ENCODE assay signal across 8 mouse cellular contexts in the genomic region with DNA sequence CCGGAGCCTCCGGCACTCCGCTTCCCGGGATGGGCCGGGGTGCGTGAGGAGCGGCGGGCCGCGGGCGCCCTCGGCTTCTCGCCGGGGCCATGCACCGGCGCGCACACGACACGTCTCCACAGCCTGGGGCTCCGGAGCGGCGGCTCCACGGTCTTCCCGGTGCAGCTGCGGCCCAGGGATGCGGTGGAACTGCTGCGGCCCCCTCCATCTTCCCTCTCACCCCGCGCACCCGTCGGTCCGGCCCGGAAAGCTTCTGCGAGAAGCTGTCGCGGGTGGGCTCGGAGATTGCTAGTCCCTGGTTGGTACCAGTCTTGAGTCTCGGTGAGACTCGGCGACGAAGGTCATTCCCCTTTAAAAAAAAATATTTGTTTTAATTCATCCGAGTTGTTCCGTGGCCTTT. TPM values are rescaled to one million over a fixed set of nuclear protein-coding genes. Genes with fewer than 3 reads are reported as not detected.
A peak's percentile ranks its signal among the peaks of the same experiment; 100 is the strongest.
DNase-seq lines count a peak whose midpoint lies in the region; ATAC-seq and TF ChIP-seq lines count a peak whose summit lies in the region.

No protein-coding gene starts in this region.

- no peak for TF ChIP-seq POLR2A in testis, adult 2 months (IDR thresholded peaks at IDR 0.05; ENCODE audit: control insufficient read depth, low read depth, low read length)
- no peak for TF ChIP-seq POLR2A in myocyte (IDR thresholded peaks at IDR 0.05; ENCODE audit: insufficient read length, low read depth)

- peak overlapping the region; percentile 63; the same call in 1 of the 2 replicates for H3K27ac ChIP-seq in testis, adult 2 months (ENCODE audit: control insufficient read depth, insufficient read depth, low read depth, low read length)
- peak overlapping the region; percentile 99 for H3K27ac ChIP-seq in intestine, postnatal 0 days (ENCODE audit: low read depth, low read length)

- peak; percentile 11 for ATAC-seq in intestine, postnatal 0 days

- H3ac ChIP-seq in myocyte (ENCODE audit: control insufficient read depth, insufficient read length): peak overlapping the region; percentile 86

- H3K4me2 ChIP-seq in intestine, postnatal 0 days (replicated peaks; ENCODE audit: low read depth): peak overlapping the region; percentile 78
- H3K4me2 ChIP-seq in myocyte (ENCODE audit: low read depth): peak overlapping the region; percentile 81

- DNase-seq in frontal cortex, postnatal 36 days (ENCODE audit: low spot score in 2 of 2): peak; percentile 36 to 43
- no peak for DNase-seq in frontal cortex, postnatal 25 days (ENCODE audit: low spot score in 2 of 2)
- no peak for DNase-seq in testis, postnatal 14 days (ENCODE audit: low spot score)
- no peak for DNase-seq in adrenal gland, adult 18-20 months (ENCODE audit: low spot score in 2 of 2)
- DNase-seq in urinary bladder, postnatal 36 days (ENCODE audit: low spot score in 2 of 2): no peak

- H3K36me3 ChIP-seq in testis, adult 2 months (ENCODE audit: control insufficient read depth, insufficient read depth, low read length): no peaks in the 10 kb centered on the region
- no peaks in the 10 kb centered on the region for H3K36me3 ChIP-seq in intestine, postnatal 0 days (ENCODE audit: control insufficient read depth, insufficient read depth)
- H3K36me3 ChIP-seq in myocyte (ENCODE audit: control insufficient read depth, insufficient read depth): no peaks in the 10 kb centered on the region

- H3K4me3 ChIP-seq in testis, adult 2 months (ENCODE audit: control insufficient read depth, low read depth, low read length): peak overlapping the region; percentile 95
- peak overlapping the region; percentile 94 for H3K4me3 ChIP-seq in intestine, postnatal 0 days (ENCODE audit: low read depth, low read length)
- peak overlapping the region; percentile 52 for H3K4me3 ChIP-seq in myocyte

- H3K4me1 ChIP-seq in testis, adult 2 months (ENCODE audit: control insufficient read depth, insufficient read depth, low read length): peaks cover 8% of the 10 kb centered on the region
- peaks cover 11% of the 10 kb centered on the region; the same call in 1 of the 2 replicates for H3K4me1 ChIP-seq in intestine, postnatal 0 days (replicated peaks; ENCODE audit: control insufficient read depth, insufficient read depth, low read length)

- no peaks in the 10 kb centered on the region for H3K9me3 ChIP-seq in intestine, postnatal 0 days (ENCODE audit: control insufficient read depth)

- no peak for TF ChIP-seq CTCF in testis, adult 2 months (IDR thresholded peaks at IDR 0.05; ENCODE audit: control insufficient read depth, insufficient read depth, insufficient replicate concordance, low read depth, low read length)
- TF ChIP-seq CTCF in intestine, postnatal 0 days (IDR thresholded peaks at IDR 0.05; ENCODE audit: low read depth): no peak

- WGBS in intestine, postnatal 0 days: under 1% methylated on average over 36 of the region's 43 CpGs

- H3K27me3 ChIP-seq in testis, adult 2 months (ENCODE audit: control insufficient read depth, insufficient read depth, low read length): no peaks in the 10 kb centered on the region
- H3K27me3 ChIP-seq in intestine, postnatal 0 days (replicated peaks; ENCODE audit: control insufficient read depth, insufficient read depth, low read length): no peaks in the 10 kb centered on the region
- no peaks in the 10 kb centered on the region for H3K27me3 ChIP-seq in myocyte (ENCODE audit: control insufficient read depth, insufficient read depth, insufficient read length)

- H3K9ac ChIP-seq in intestine, postnatal 0 days (ENCODE audit: low read depth, low read length): peak overlapping the region; percentile 99

- peaks cover 52% of the 10 kb centered on the region for H3K79me2 ChIP-seq in myocyte (ENCODE audit: control insufficient read depth, insufficient read depth)

TF ChIP-seq in myocyte, 11 proteins besides CTCF, POLR2A, EP300 and RAD21:
- TF ChIP-seq REST (IDR thresholded peaks at IDR 0.05; ENCODE audit: insufficient read depth, insufficient read length) (no peak), E2F4 (IDR thresholded peaks at IDR 0.05; ENCODE audit: insufficient read depth) (no peak), POLR2AphosphoS2 (IDR thresholded peaks at IDR 0.05; ENCODE audit: insufficient read length, low read depth) (no peak), USF1 (IDR thresholded peaks at IDR 0.05; ENCODE audit: low read depth) (no peak), SRF (IDR thresholded peaks at IDR 0.05; ENCODE audit: control insufficient read depth, insufficient read length, low read depth) (no peak), TCF12 (IDR thresholded peaks at IDR 0.05; ENCODE audit: insufficient read depth, poor library complexity, severe bottlenecking) (no peak), MAX (IDR thresholded peaks at IDR 0.05; ENCODE audit: low read depth) (no peak), MYOD1 (IDR thresholded peaks at IDR 0.05; ENCODE audit: control insufficient read depth in 1 of 3, insufficient read length in 2 of 3, low read depth in 2 of 3) (no peak), MYOG (IDR thresholded peaks at IDR 0.05; ENCODE audit: control insufficient read depth in 1 of 3, insufficient read depth in 1 of 3, insufficient read length in 2 of 3, low read depth in 2 of 3) (no peak), CEBPB (IDR thresholded peaks at IDR 0.05; ENCODE audit: insufficient read depth, poor library complexity, severe bottlenecking) (no peak)

RNA-seq across cellular contexts. Expression of a gene that starts 1.6 kb away (rescaled TPM):
- polyA plus RNA-seq in testis, adult 2 months (2012; rRNA removed): 10.6 and 11.2 TPM in 2 replicates
- 27.2 and 27.7 TPM in 2 replicates for polyA plus RNA-seq in intestine, postnatal 0 days (2015; fragmentation: Nextera tagmentation; extraction: Ambion mirVana)
- polyA plus RNA-seq in myocyte (2012; fragmentation: generic; extraction: Trizol): 18.9 TPM
- 10 to 100 TPM; 40.7 to 53.5 TPM for total RNA-seq in adrenal gland, adult 18-20 months (2021)

RNA-seq across cellular contexts. Expression of a gene that starts 58.9 kb away (rescaled TPM):
- 88.1 and 92.3 TPM in 2 replicates for polyA plus RNA-seq in testis, adult 2 months (2012; rRNA removed)
- polyA plus RNA-seq in intestine, postnatal 0 days (2015; fragmentation: Nextera tagmentation; extraction: Ambion mirVana): 223 and 231 TPM in 2 replicates
- polyA plus RNA-seq in myocyte (2012; fragmentation: generic; extraction: Trizol): 312 TPM
- total RNA-seq in adrenal gland, adult 18-20 months (2021): 100 to 1,000 TPM; 279 to 299 TPM

RNA-seq across cellular contexts. Expression of a gene that starts 59.0 kb away (rescaled TPM):
- 1.9 and 3.1 TPM in 2 replicates for polyA plus RNA-seq in testis, adult 2 months (2012; rRNA removed)
- 0.20 and 0.42 TPM in 2 replicates for polyA plus RNA-seq in intestine, postnatal 0 days (2015; fragmentation: Nextera tagmentation; extraction: Ambion mirVana)
- polyA plus RNA-seq in myocyte (2012; fragmentation: generic; extraction: Trizol): 0.31 TPM
- total RNA-seq in adrenal gland, adult 18-20 months (2021): under 1 TPM in 1 of 2 experiments, not detected in 1; 0.33 TPM

Comparison
In these comparisons a context has a peak if more than half of its experiments do, and no peak if none do; other contexts are left out.
1. DNase-seq: peak in frontal cortex, postnatal 36 days (2 of 2); none in frontal cortex, postnatal 25 days (0 of 2), testis, postnatal 14 days (single experiment), adrenal gland, adult 18-20 months (0 of 2) and urinary bladder, postnatal 36 days (0 of 2).
2. Peak in every context shown above with its lines, with median percentiles within 50 percentile points of each other: H3K4me3 ChIP-seq.